Mouse (Mus musculus) CD4-positive helper T cell, adult 2 months (primary cell): Measurements from ENCODE around the gene C5ar1.

Experiments
- DNase-seq: peaks from one replicate; pipeline ENCODE4 v3.0.0-alpha.2; 2012; ENCODE audit warnings: low read depth, missing footprints, low spot score

The C5ar1 gene

DNA sequence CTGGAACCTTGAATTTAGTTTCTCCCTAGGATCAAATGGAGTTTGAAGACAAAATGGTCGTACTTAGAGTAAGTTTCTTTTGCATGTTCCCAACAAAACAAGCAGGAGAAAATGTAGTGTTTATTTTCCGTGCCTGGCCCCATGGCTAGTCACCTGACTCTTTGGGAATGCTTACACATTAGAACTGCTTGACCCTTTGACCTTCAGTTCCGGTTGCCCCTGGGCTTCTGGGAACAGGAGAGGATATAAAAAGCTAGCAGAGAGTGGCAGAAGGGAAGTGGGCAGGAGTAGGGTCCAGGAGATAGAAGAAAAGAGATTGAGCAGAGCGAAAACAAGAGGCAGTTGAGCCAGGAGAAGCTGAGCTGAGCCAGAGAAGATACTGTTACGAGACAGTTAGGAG is 29.5 kb downstream of the C5ar1 start:
- DNase-seq = no peak

DNA sequence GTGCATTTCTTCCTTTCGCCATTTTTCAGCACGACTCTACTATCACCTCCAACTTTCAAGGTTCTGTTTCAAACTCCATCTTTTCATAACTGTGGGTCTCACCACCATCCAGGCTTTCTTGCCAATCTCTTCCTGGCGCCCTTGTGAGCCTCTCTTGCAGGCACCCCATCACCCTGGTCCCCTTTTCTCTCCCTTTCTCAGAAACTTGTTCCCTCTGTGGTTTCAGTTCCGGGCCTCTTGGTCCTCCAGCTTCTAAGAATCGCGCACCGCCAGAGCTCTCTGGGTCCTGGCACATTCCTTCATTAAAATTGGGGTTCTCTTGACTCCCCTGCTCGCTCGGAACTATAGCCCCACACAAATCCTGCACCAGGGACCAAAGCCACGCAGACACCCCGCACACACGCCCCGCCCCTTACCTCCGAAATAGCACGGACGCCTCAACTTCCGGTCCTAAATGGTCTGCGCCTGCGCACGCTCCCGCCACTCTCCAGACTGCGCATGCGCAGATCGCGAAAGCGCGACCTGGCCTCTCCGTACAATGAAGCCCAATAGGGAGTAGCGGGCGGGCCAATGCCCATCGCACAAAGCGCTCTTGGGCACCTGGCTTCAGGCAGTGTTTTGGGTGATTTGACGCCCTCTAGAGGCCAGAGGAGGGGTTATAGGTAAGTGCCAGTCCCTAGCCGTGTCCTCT is 37.6 kb downstream of the C5ar1 start, which contains the start of gene Dhx34:
Gene Dhx34, minus strand, starts transcription at position 456 of the 691 bp plus-strand sequence.
- DNase-seq = peak; percentile 98

DNA sequence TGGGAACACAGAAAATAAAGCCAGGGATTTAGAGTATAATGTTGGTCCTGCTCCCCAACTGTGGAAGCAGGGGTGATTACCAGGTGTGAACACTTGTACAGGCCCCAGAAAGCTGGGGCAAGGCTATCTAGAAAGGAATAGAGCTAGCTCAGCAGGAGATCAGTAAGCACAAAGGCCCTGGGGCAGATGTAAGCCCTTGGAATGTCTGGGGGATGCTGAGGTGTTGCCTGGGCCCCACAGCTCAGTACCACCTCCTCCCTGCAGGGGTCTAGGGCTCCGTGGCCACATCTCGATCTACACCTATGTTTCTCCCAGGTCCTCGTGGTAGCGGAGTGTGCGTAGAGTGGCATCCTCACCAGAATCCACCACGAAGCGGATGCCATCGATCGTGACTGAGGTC is 45.4 kb downstream of the C5ar1 start:
- no peak for DNase-seq

DNA sequence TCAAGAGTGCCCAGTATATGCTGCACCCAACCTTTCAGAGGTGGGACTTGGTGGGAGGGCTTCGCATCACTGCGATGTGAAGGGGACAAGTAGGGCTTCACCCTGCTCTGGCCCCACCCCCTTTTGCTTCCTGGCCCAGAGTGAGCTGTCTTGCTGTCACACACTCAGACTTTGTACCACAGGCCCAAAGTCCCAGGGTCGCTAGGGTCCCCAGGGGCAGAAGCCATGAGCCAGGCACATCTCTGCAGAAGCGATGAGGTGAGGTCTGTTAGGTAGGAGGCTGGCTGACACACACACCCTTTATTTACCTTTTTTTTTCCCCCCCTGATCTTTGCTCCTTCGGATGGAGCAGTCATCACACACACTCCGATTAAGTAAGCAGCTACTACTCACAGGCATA is 46.1 kb downstream of the C5ar1 start:
- DNase-seq = no peak

DNA sequence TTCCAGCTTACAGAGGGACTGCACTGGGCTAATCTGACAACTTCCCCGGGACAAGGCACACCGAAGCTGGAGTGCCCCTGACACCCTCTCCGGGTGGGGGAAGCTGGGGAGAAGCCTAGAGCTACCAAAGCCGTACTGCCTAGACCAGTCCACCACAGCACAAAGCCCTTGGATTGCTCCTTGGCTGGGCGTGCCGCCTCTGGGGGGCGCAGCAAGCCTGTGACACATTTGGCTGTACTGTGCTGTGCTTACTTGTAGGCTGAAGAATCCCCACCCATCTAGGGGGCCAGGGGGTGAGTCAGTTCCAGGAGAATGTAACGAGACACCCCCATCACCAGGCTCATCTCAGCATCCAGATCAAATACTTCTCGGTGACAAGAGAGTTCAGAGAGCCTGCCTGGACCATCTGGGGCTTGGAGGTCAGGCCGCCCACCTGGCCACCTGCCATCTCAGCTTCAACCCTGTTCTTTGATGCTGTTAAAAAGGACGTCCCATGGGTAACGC is 48.4 kb downstream of the C5ar1 start:
- DNase-seq = no peak

DNA sequence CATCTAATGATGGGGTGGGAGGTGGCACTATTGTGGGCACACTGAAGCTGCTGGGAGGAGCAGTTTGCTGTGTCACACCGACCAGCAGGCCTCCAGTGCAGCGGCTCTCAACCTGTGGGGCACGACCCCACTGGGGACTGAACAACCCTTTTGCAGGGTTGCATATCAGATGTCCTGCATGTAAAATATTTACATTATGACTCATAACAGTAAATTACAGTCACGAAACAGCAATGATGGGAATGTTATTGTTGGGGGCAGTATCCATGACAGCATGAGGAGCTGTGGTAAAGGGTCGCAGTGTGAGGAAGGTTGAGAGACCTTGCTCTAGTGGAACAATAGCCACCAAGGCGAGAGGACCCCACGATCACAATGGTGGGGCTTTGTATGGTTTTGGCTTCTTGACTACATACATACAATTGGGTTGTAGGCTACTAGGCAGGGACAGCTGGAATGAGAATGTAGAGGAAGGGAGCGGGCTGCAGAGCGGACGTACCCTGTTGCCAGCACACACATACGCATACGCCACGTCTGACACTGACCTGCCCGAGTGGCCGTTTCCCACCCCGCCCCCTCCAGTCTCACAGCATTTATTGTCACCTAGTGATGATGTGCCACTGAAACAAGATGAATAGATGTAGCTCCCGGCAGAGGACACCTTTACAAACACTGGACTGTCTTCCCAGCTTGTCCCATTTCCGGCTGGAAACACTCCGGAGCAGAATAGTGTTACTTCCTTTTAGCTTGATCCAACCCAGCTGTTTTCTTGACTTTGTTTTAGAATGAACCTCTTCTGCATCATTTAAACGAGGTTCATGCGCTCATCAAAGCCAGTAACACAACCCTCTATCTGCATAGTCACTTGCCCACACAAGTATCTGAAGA is 50.3 kb downstream of the C5ar1 start:
- DNase-seq = no peak

DNA sequence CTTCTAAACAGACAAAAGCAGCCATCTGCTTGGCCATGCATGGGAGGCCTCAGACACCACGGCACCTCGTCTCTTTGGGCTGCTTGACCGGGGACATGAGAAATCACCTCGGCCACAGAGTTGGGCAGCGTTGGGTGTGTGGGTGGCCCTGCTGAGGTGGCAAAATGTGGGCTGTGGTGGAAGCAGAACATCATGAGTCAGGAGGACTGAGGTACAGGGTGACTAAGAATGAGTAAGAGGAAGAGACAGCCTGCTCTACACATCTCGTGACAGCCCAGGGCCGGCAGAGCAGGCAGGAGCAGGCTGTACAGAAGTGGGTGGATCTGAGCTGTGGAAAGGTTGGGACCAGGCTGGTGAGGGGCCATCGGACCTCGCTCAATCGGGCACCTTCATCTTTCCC is 51.8 kb downstream of the C5ar1 start:
- DNase-seq = peak; percentile 71

DNA sequence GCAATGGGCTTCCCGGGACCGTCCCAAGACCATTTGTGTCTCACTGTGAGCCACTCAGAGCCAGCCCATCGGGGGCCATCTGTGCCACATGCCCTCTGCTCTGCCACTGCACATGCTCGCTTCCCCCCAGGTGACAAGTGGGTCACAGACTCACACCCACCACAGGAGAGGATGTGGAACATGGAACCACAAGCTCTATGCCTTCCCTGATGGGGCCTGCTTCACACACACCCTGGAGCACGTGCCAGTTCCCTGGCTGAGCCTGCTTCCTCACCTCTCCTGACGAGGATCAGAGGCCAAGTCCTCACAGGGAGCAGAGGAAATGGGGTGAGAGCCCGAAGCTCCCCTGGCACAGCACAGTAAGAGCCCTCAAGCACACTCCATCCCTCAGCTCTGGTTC is 52.3 kb downstream of the C5ar1 start:
- DNase-seq = peak; percentile 61

DNA sequence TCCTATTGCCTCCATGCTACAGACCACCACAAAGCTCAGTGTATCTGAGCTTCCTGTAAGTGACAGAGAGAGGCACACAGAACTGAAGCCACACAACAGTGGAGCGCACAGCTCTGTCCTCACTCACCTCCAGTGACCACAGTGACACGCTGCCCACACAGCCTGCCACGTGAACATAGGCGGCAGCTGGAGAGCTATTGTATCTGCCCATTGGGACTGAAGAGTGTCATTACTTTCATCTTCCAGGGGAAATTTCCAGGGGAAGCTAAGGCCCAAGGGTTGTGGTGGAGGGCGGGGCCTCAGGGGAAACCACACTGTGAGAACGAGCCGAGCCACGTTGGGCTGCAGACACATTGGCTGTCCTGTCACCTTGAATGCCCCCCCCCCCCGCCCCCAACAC is 54.5 kb downstream of the C5ar1 start:
- DNase-seq = peak; percentile 64

DNA sequence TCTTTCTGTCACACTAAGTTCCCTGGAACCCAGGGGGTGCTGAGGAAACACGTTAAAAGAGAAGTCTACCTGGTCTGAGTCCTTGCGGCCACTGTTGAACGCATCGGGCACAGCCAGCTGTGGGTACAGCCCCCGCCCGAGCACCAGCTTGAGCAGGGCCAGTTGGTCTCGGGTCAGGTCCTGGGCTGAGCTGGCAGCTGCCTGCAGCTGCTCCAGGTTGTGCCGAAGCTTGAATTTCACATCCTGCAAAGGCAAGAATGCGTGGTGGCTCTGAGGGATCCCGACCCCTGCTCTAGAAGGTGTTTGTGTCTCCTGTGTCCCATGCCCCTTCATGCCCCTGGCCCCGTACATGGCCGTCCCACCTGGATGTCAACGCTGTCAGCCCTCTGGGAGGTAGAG is 55.8 kb downstream of the C5ar1 start:
- no peak for DNase-seq

DNA sequence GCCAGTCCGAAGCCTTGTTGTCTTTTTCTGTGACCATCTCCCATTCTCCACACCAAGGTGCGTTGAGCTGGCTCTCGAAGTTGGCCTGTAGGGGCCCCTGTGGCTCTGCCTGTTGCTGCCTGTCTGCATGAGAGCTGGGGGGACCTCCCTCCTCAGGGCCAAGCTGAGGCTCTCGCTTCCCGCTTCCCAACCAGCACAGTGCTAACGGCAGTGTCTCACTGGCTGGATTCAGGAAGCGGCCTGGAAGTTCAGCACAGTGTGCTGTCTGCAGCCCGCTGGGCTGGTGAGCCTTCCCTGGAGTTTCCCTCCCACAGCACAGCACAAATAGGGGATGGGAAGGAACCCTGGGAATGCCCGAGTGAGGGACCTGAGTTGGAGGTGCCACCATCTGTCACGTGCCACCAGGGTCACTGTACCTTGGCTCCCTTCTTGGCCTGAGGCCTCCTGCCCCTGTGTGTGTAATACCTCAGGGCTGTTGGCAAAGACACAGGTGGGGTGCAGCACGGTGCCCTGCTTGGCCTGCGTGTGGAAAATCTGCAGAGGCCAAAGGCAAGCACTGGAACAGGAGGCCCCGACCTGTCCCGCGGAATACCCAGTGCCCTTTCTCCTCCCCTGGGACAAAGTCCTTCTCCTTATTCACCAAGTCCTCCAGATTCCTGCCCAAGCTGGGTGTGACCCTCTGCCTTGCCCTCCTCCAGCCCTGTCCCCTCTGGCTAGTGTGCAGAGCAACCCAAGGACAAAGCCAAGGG is 56.4 kb downstream of the C5ar1 start:
- no peak for DNase-seq

DNA sequence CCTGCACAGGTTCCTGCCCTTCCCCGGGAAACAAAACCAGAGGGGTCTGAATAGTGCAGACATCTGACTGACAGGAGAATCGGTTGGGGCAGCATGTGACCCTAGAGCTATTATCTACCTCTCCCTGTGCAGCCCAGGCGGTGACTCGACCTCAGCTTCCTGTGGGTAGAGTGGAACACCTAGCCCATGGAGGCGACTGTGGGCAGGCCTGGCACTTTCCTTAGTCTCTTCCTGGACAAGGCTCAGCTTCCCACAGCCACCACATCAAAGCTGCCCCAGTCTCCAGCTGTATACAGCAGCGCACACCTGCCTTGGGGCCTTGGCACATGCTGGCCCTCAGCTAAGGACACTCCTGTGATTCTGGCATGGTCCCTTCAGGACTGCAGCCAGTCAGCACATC is 58.2 kb downstream of the C5ar1 start:
- peak; percentile 67 for DNase-seq

DNA sequence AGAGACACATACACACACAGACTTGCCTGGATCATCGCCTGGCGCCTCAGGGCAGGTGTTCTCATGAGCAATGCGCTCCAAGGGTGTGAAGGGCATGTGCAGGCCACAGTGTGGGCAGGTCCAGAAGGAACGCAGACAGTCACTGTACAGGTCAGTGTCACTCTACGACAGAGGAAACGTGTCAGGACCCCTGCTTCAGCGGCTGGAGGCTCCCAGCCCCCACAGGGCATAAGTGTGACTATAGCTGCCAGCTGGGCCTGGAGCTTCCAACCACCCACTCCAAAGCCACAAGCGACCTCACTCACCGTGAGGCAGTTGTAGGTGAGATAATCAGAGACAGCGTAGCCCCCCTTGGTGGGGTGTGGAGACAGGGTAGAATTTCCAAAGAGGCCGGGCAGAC is 60.8 kb downstream of the C5ar1 start:
- DNase-seq = no peak

DNA sequence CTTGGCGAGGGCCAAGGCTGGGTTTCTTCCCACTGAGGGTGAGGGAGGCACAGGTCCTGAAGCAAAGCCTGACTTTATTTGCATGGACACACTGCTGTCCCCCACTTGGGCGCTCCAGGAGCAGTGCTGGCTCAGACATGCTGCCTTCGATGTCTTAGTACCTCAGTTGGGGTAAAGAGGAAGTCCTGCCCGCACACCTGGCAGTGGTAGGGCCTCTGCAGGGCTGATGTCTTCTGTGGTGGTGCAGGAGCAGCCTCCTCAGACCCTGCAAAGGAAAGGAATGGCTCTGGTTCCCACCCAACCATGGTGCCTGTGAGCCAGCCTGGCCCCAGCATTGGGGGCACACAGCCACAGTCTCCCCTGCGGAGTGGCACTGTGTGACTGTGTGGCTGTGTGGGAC is 62.2 kb downstream of the C5ar1 start:
- DNase-seq = no peak
